Mouse (Mus musculus): ENCODE results near the gene Zfp809. TPM values are rescaled to one million over a fixed set of nuclear protein-coding genes. Genes with fewer than 3 reads are reported as not detected.

The Zfp809 gene
- polyA plus RNA-seq (2017; shearing (Covaris generic)) = 46.6 TPM

GRCm38 (mm10) chr9:22225581-22226388 lies at the start of gene Zfp809:
Gene Zfp809 (plus strand): TSS chr9:22225714.

GRCm38 (mm10) chr9:22188025-22188611 lies 37.4 kb upstream of the Zfp809 start, which contains the start of gene Zfp872:
Gene Zfp872 (plus strand): TSS chr9:22188090.

GRCm38 (mm10) chr9:22259184-22260091 lies 33.9 kb downstream of the Zfp809 start, which contains the start of gene Zfp599:
Gene Zfp599 (minus strand): TSS chr9:22259895.

Other genes with a start within 250 kb of the Zfp809 start
- gene Rgl3, start 236.3 kb upstream of the Zfp809 start, polyA plus RNA-seq (2017; shearing (Covaris generic)) = not detected
- not detected for gene Ccdc151, start 223.1 kb upstream of the Zfp809 start, polyA plus RNA-seq (2017; shearing (Covaris generic))
- 83.1 TPM for gene Prkcsh, start 222.9 kb upstream of the Zfp809 start, polyA plus RNA-seq (2017; shearing (Covaris generic))
- gene Elavl3, start 173.7 kb upstream of the Zfp809 start, polyA plus RNA-seq (2017; shearing (Covaris generic)) = not detected
- gene Gm49318, start 154.5 kb upstream of the Zfp809 start, polyA plus RNA-seq (2017; shearing (Covaris generic)) = not detected
- gene Zfp653, start 154.3 kb upstream of the Zfp809 start, polyA plus RNA-seq (2017; shearing (Covaris generic)) = 26.5 TPM
- gene Ecsit, start 140.3 kb upstream of the Zfp809 start, polyA plus RNA-seq (2017; shearing (Covaris generic)) = 52.0 TPM
- 0.07 TPM for gene Cnn1, start 126.5 kb upstream of the Zfp809 start, polyA plus RNA-seq (2017; shearing (Covaris generic))
- 72.2 TPM for gene Elof1, start 108.5 kb upstream of the Zfp809 start, polyA plus RNA-seq (2017; shearing (Covaris generic))
- 278 TPM for gene Acp5, start 90.0 kb upstream of the Zfp809 start, polyA plus RNA-seq (2017; shearing (Covaris generic))
- gene Pigyl, start 68.9 kb upstream of the Zfp809 start, polyA plus RNA-seq (2017; shearing (Covaris generic)) = 38.4 TPM
- not detected for gene Zfp872, start 37.6 kb upstream of the Zfp809 start, polyA plus RNA-seq (2017; shearing (Covaris generic))
- 4.5 TPM for gene Zfp599, start 34.2 kb downstream of the Zfp809 start, polyA plus RNA-seq (2017; shearing (Covaris generic))
- gene Zfp810, start 81.9 kb downstream of the Zfp809 start, polyA plus RNA-seq (2017; shearing (Covaris generic)) = 20.6 TPM
- gene Anln, start 163.5 kb downstream of the Zfp809 start, polyA plus RNA-seq (2017; shearing (Covaris generic)) = 0.77 TPM
- gene 9530077C05Rik, start 185.8 kb downstream of the Zfp809 start, polyA plus RNA-seq (2017; shearing (Covaris generic)) = 0.81 TPM
- gene Gm17545, start 228.6 kb downstream of the Zfp809 start, polyA plus RNA-seq (2017; shearing (Covaris generic)) = not detected
- gene Rp9, start 244.0 kb downstream of the Zfp809 start, polyA plus RNA-seq (2017; shearing (Covaris generic)) = 129 TPM

All from CD4-positive, CD25-positive, alpha-beta regulatory T cell (primary cell).